In genomic region chr5:129999097-129999496, GRCm38 (mm10) we compare ENCODE assay signal across 8 mouse cellular contexts. TPM values are rescaled to one million over a fixed set of nuclear protein-coding genes. Genes with fewer than 3 reads are reported as not detected.
DNase-seq lines count a peak whose midpoint lies in the region; ATAC-seq and TF ChIP-seq lines count a peak whose summit lies in the region.

No protein-coding gene starts in this region.

- H3K9me3 ChIP-seq in hindbrain, embryonic 11.5 days (ENCODE audit: control insufficient read depth, low read length) = no peaks in the 10 kb centered on the region
- H3K9me3 ChIP-seq in hindbrain, embryonic 13.5 days = no peaks in the 10 kb centered on the region

- H3K27ac ChIP-seq in hindbrain, embryonic 11.5 days (ENCODE audit: low read depth, low read length) = no peak overlapping the region
- H3K27ac ChIP-seq in hindbrain, embryonic 13.5 days = no peak overlapping the region
- no peak overlapping the region for H3K27ac ChIP-seq in bone marrow, adult 2 months (ENCODE audit: control insufficient read depth, insufficient read depth, low read depth, low read length, poor library complexity)
- no peak overlapping the region for H3K27ac ChIP-seq in thymus, adult 2 months (ENCODE audit: control insufficient read depth, insufficient read depth, low read length)

- no peaks in the 10 kb centered on the region for H3K36me3 ChIP-seq in hindbrain, embryonic 11.5 days (ENCODE audit: control insufficient read depth, insufficient read depth, low read length)
- H3K36me3 ChIP-seq in hindbrain, embryonic 13.5 days = no peaks in the 10 kb centered on the region
- H3K36me3 ChIP-seq in thymus, adult 2 months (ENCODE audit: control insufficient read depth, insufficient read depth, low read length) = no peaks in the 10 kb centered on the region

- H3K27me3 ChIP-seq in hindbrain, embryonic 11.5 days (ENCODE audit: control insufficient read depth, insufficient read depth, low read length) = no peaks in the 10 kb centered on the region
- H3K27me3 ChIP-seq in hindbrain, embryonic 13.5 days = no peaks in the 10 kb centered on the region
- no peaks in the 10 kb centered on the region for H3K27me3 ChIP-seq in thymus, adult 2 months (ENCODE audit: control insufficient read depth, insufficient read depth, low read length)

- ATAC-seq in hindbrain, embryonic 11.5 days (ENCODE audit: low FRiP score) = no peak
- ATAC-seq in hindbrain, embryonic 13.5 days (ENCODE audit: low FRiP score) = no peak
- ATAC-seq in erythroid progenitor cell, adult 5-6 weeks (replicated peaks; ENCODE audit: low FRiP score, poor library complexity, severe bottlenecking) = peak; percentile 77

- no peak overlapping the region for H3K9ac ChIP-seq in hindbrain, embryonic 11.5 days (ENCODE audit: low read depth, low read length)
- H3K9ac ChIP-seq in hindbrain, embryonic 13.5 days = no peak overlapping the region

- WGBS in hindbrain, embryonic 11.5 days = 40% methylated on average over 4 of the region's 4 CpGs
- 38% methylated on average over 4 of the region's 4 CpGs for WGBS in hindbrain, embryonic 13.5 days
- WGBS in bone marrow, adult 2 months = 49% methylated on average over 4 of the region's 4 CpGs
- 53% methylated on average over 4 of the region's 4 CpGs for WGBS in thymus, adult 2 months

- peak; percentile 94 for TF ChIP-seq CTCF in bone marrow, adult 2 months (IDR thresholded peaks at IDR 0.05; ENCODE audit: control insufficient read depth, insufficient read depth, low read length)
- TF ChIP-seq CTCF in thymus, adult 2 months (IDR thresholded peaks at IDR 0.05; ENCODE audit: borderline replicate concordance, control insufficient read depth, extremely low read depth, insufficient read depth, low read length, poor library complexity) = peak; percentile 71; the same call in 1 of the 2 replicates

- H3K4me3 ChIP-seq in hindbrain, embryonic 11.5 days (ENCODE audit: low read depth, low read length) = no peak overlapping the region
- no peak overlapping the region for H3K4me3 ChIP-seq in hindbrain, embryonic 13.5 days
- H3K4me3 ChIP-seq in bone marrow, adult 2 months (replicated peaks; ENCODE audit: control insufficient read depth, low read depth, low read length) = no peak overlapping the region
- no peak overlapping the region for H3K4me3 ChIP-seq in thymus, adult 2 months (ENCODE audit: control insufficient read depth, insufficient read depth, low read length)

- no peak overlapping the region for H3K4me2 ChIP-seq in hindbrain, embryonic 11.5 days (replicated peaks; ENCODE audit: low read depth, low read length)
- no peak overlapping the region for H3K4me2 ChIP-seq in hindbrain, embryonic 13.5 days

- no peak for TF ChIP-seq POLR2A in bone marrow, adult 2 months (IDR thresholded peaks at IDR 0.05; ENCODE audit: borderline replicate concordance, control insufficient read depth, low read depth, low read length)
- no peak for TF ChIP-seq POLR2A in thymus, adult 2 months (IDR thresholded peaks at IDR 0.05; ENCODE audit: control insufficient read depth, extremely low read depth, insufficient read depth, low read length, poor library complexity)

- no peaks in the 10 kb centered on the region; the same call in 1 of the 2 replicates for H3K4me1 ChIP-seq in hindbrain, embryonic 11.5 days (replicated peaks; ENCODE audit: control insufficient read depth, insufficient read depth, low read length)
- H3K4me1 ChIP-seq in hindbrain, embryonic 13.5 days (replicated peaks) = peaks cover 18% of the 10 kb centered on the region
- peaks cover 3% of the 10 kb centered on the region; the same call in 1 of the 2 replicates for H3K4me1 ChIP-seq in bone marrow, adult 2 months (ENCODE audit: control insufficient read depth, insufficient read depth, low read length)
- H3K4me1 ChIP-seq in thymus, adult 2 months (replicated peaks; ENCODE audit: control insufficient read depth, insufficient read depth, low read length) = peaks cover 14% of the 10 kb centered on the region

- DNase-seq in hindbrain, embryonic 11.5 days (ENCODE audit: low spot score) = peak; percentile 68
- peak; percentile 38 to 40 for DNase-seq in CD8-positive naive resting alpha-beta T cell, adult 2 months (ENCODE audit: low read depth in 2 of 2, low spot score in 2 of 2)
- DNase-seq in layer of hippocampus, adult 9-11 months = peak; percentile 38
- peak; percentile 67 for DNase-seq in mesoderm, embryonic 11.5 days (ENCODE audit: low read depth, low spot score)
- peak; percentile 60 for DNase-seq in thymus, adult 2 months

RNA-seq across cellular contexts. Expression of gene Gusb, which starts 3.8 kb away (rescaled TPM):
- polyA plus RNA-seq in hindbrain, embryonic 11.5 days (2014; fragmentation: Nextera tagmentation; extraction: Ambion mirVana) = 33.2 and 35.0 TPM in 2 replicates
- 28.9 and 31.9 TPM in 2 replicates for polyA plus RNA-seq in hindbrain, embryonic 13.5 days (2015; fragmentation: Nextera tagmentation; extraction: Ambion mirVana)
- polyA plus RNA-seq in bone marrow, adult 2 months (2011; ENCODE audit: insufficient read depth, insufficient read length, low replicate concordance, missing spikeins) = 14.5 and 22.6 TPM in 2 replicates
- 24.9 and 27.2 TPM in 2 replicates for total RNA-seq in erythroid progenitor cell, adult 5-6 weeks (2015; ENCODE audit: low replicate concordance)
- 5.4 and 15.1 TPM in 2 replicates for total RNA-seq in erythroid progenitor cell, adult 5-6 weeks (2017; ENCODE audit: low replicate concordance)
- 55.1 and 57.5 TPM in 2 replicates for polyA plus RNA-seq in thymus, adult 2 months (2012; rRNA removed)

RNA-seq across cellular contexts. Expression of gene Asl, which starts 29.9 kb away (rescaled TPM):
- 26.0 and 34.1 TPM in 2 replicates for polyA plus RNA-seq in hindbrain, embryonic 11.5 days (2014; fragmentation: Nextera tagmentation; extraction: Ambion mirVana)
- polyA plus RNA-seq in hindbrain, embryonic 13.5 days (2015; fragmentation: Nextera tagmentation; extraction: Ambion mirVana) = 31.3 and 40.2 TPM in 2 replicates
- polyA plus RNA-seq in bone marrow, adult 2 months (2011; ENCODE audit: insufficient read depth, insufficient read length, low replicate concordance, missing spikeins) = 14.9 and 37.1 TPM in 2 replicates
- total RNA-seq in erythroid progenitor cell, adult 5-6 weeks (2015; ENCODE audit: low replicate concordance) = 8.6 and 10.9 TPM in 2 replicates
- total RNA-seq in erythroid progenitor cell, adult 5-6 weeks (2017; ENCODE audit: low replicate concordance) = 1.8 TPM in 1 of 2 replicates, not detected in the other
- 33.0 and 40.4 TPM in 2 replicates for polyA plus RNA-seq in thymus, adult 2 months (2012; rRNA removed)

RNA-seq across cellular contexts. Expression of gene Crcp, which starts 30.0 kb away (rescaled TPM):
- 42.2 and 44.8 TPM in 2 replicates for polyA plus RNA-seq in hindbrain, embryonic 11.5 days (2014; fragmentation: Nextera tagmentation; extraction: Ambion mirVana)
- polyA plus RNA-seq in hindbrain, embryonic 13.5 days (2015; fragmentation: Nextera tagmentation; extraction: Ambion mirVana) = 78.7 and 82.4 TPM in 2 replicates
- 10.5 and 18.0 TPM in 2 replicates for polyA plus RNA-seq in bone marrow, adult 2 months (2011; ENCODE audit: insufficient read depth, insufficient read length, low replicate concordance, missing spikeins)
- total RNA-seq in erythroid progenitor cell, adult 5-6 weeks (2015; ENCODE audit: low replicate concordance) = 15.1 and 31.4 TPM in 2 replicates
- 17.2 and 18.1 TPM in 2 replicates for total RNA-seq in erythroid progenitor cell, adult 5-6 weeks (2017; ENCODE audit: low replicate concordance)
- 17.0 and 17.5 TPM in 2 replicates for polyA plus RNA-seq in thymus, adult 2 months (2012; rRNA removed)

RNA-seq across cellular contexts. Expression of gene Vkorc1l1, which starts 57.3 kb away (rescaled TPM):
- 28.5 and 34.1 TPM in 2 replicates for polyA plus RNA-seq in hindbrain, embryonic 11.5 days (2014; fragmentation: Nextera tagmentation; extraction: Ambion mirVana)
- 31.1 and 32.5 TPM in 2 replicates for polyA plus RNA-seq in hindbrain, embryonic 13.5 days (2015; fragmentation: Nextera tagmentation; extraction: Ambion mirVana)
- polyA plus RNA-seq in bone marrow, adult 2 months (2011; ENCODE audit: insufficient read depth, insufficient read length, low replicate concordance, missing spikeins) = 14.4 and 15.2 TPM in 2 replicates
- 54.4 and 69.6 TPM in 2 replicates for total RNA-seq in erythroid progenitor cell, adult 5-6 weeks (2015; ENCODE audit: low replicate concordance)
- 37.9 and 60.2 TPM in 2 replicates for total RNA-seq in erythroid progenitor cell, adult 5-6 weeks (2017; ENCODE audit: low replicate concordance)
- 20.9 and 24.2 TPM in 2 replicates for polyA plus RNA-seq in thymus, adult 2 months (2012; rRNA removed)
